Mouse (Mus musculus): ENCODE measurements at regions not wholly inside any gene's neighbourhood (a gene's known extent, or its start where the extent isn't known, plus 50 kb on each side); places are given as distances from the start of the nearest gene placed in this dataset.

- no peak for DNase-seq (ENCODE audit: low spot score in 2 of 2)
Observed at GRCm38 (mm10) chr4:75744605-75745004, 466.5 kb upstream of the Dmac1 start.

- no peak for DNase-seq (ENCODE audit: low spot score in 2 of 2)
Observed at GRCm38 (mm10) chr4:75741585-75741984, 463.5 kb upstream of the Dmac1 start.

GRCm38 (mm10) chr4:75730798-75731400 is 452.8 kb upstream of the Dmac1 start:
- no peak for DNase-seq (ENCODE audit: low spot score in 2 of 2)

GRCm38 (mm10) chr4:75714652-75715051 is 436.5 kb upstream of the Dmac1 start:
- DNase-seq (ENCODE audit: low spot score in 2 of 2) = no peak

GRCm38 (mm10) chr4:75713960-75714359 is 435.9 kb upstream of the Dmac1 start:
- no peak for DNase-seq (ENCODE audit: low spot score in 2 of 2)

- no peak for DNase-seq (ENCODE audit: low spot score in 2 of 2)
Observed at GRCm38 (mm10) chr4:75700780-75701378, 422.8 kb upstream of the Dmac1 start.

GRCm38 (mm10) chr4:75676590-75677174 is 398.6 kb upstream of the Dmac1 start:
- no peak for DNase-seq (ENCODE audit: low spot score in 2 of 2)

- no peak for DNase-seq (ENCODE audit: low spot score in 2 of 2)
Observed at GRCm38 (mm10) chr4:75641046-75641445, 362.9 kb upstream of the Dmac1 start.

GRCm38 (mm10) chr4:75636627-75637026 is 358.5 kb upstream of the Dmac1 start:
- DNase-seq (ENCODE audit: low spot score in 2 of 2) = no peak

GRCm38 (mm10) chr4:75589901-75590300 is 311.8 kb upstream of the Dmac1 start:
- no peak for DNase-seq (ENCODE audit: low spot score in 2 of 2)

GRCm38 (mm10) chr4:75588095-75588875 is 310.2 kb upstream of the Dmac1 start:
- DNase-seq (ENCODE audit: low spot score in 2 of 2) = no peak

- DNase-seq (ENCODE audit: low spot score in 2 of 2) = no peak
Observed at GRCm38 (mm10) chr4:75579865-75580264, 301.8 kb upstream of the Dmac1 start.

- no peak for DNase-seq (ENCODE audit: low spot score in 2 of 2)
Observed at GRCm38 (mm10) chr4:75572603-75573002, 294.5 kb upstream of the Dmac1 start.

GRCm38 (mm10) chr4:75567630-75568029 is 289.5 kb upstream of the Dmac1 start:
- no peak for DNase-seq (ENCODE audit: low spot score in 2 of 2)

GRCm38 (mm10) chr4:75562480-75562879 is 284.4 kb upstream of the Dmac1 start:
- no peak for DNase-seq (ENCODE audit: low spot score in 2 of 2)

- DNase-seq (ENCODE audit: low spot score in 2 of 2) = peak in 1 of 2 experiments; percentile 13
Observed at GRCm38 (mm10) chr4:75561792-75562191, 283.7 kb upstream of the Dmac1 start.

GRCm38 (mm10) chr4:75537787-75538186 is 259.7 kb upstream of the Dmac1 start:
- no peak for DNase-seq (ENCODE audit: low spot score in 2 of 2)

GRCm38 (mm10) chr4:75535067-75535466 is 257.0 kb upstream of the Dmac1 start:
- DNase-seq (ENCODE audit: low spot score in 2 of 2) = no peak

GRCm38 (mm10) chr4:75529607-75530006 is 251.5 kb upstream of the Dmac1 start:
- no peak for DNase-seq (ENCODE audit: low spot score in 2 of 2)

GRCm38 (mm10) chr4:75517459-75518158 is 239.5 kb upstream of the Dmac1 start:
- no peak for DNase-seq (ENCODE audit: low spot score in 2 of 2)
